Mouse (Mus musculus): Measurements from ENCODE around the gene Cops7b.

The Cops7b gene

DNA sequence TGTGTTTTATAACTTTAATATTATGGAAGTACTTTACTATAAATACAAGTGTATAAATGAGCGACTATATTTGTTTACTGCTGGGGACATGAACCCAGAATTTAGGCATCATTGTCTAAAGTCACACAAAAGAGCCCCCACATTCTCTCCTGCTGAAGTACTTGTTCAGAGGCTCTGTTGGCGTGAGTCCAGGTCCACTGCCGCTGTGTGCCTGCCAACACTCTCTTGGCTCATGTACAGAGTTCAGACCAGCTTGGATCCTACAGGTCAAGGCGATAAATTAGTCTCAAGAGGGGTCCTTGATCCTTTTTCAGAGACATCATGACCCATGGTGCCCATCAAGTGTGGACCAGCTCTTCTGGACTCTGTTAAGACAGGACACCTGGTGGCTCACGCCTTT lies 74.4 kb downstream of the Cops7b start:
- DNase-seq (ENCODE audit: low read depth, low spot score), result no peak
